Mouse (Mus musculus) liver, embryonic 11.5 days (tissue): ENCODE measurements around the gene Hint1. TPM values are rescaled to one million over a fixed set of nuclear protein-coding genes. Genes with fewer than 3 reads are reported as not detected.

Experiments
- ATAC-seq: fragments of 200-750 bp; cut with Nextera tagmentation; replicated peaks from 2 replicates; pipeline ENCODE4 v1.8.0; 2017; ENCODE audit warnings: moderate number of reproducible peaks, mild to moderate bottlenecking, moderate TSS enrichment, moderate library complexity; ENCODE audit not compliant: low FRiP score
- DNase-seq: peaks from one replicate; pipeline ENCODE4 v3.0.0-alpha.2; 2017; ENCODE audit warnings: low spot score
- H3K27ac ChIP-seq: fragments of 300-500 bp; sonication (generic); 2 replicates; pipeline ENCODE4 v1.5.1; 2014; ENCODE audit warnings: mild to moderate bottlenecking, low read depth, low read length, control low read depth
- H3K27me3 ChIP-seq: fragments of 300-500 bp; sonication (generic); replicated peaks from 2 replicates; pipeline ENCODE4 v1.6.1; 2014; ENCODE audit warnings: low read length, mixed read lengths; ENCODE audit not compliant: control insufficient read depth, insufficient read depth
- H3K36me3 ChIP-seq: fragments of 300-500 bp; sonication (generic); 2 replicates; pipeline ENCODE4 v1.6.1; 2014; ENCODE audit warnings: mild to moderate bottlenecking, low read length, moderate library complexity, mixed read lengths; ENCODE audit not compliant: control insufficient read depth, insufficient read depth
- H3K4me1 ChIP-seq: fragments of 300-500 bp; sonication (generic); replicated peaks from 2 replicates; pipeline ENCODE4 v1.6.1; 2014; ENCODE audit warnings: low read length, mixed read lengths; ENCODE audit not compliant: control insufficient read depth, insufficient read depth
- H3K4me2 ChIP-seq: fragments of 300-500 bp; sonication (generic); 2 replicates; pipeline ENCODE4 v1.6.1; 2014; ENCODE audit warnings: mild to moderate bottlenecking, control low read depth, moderate library complexity
- H3K4me3 ChIP-seq: fragments of 300-500 bp; sonication (generic); 2 replicates; pipeline ENCODE4 v1.5.1; 2014; ENCODE audit warnings: low read depth, low read length, control low read depth
- H3K9ac ChIP-seq: fragments of 300-500 bp; sonication (generic); 2 replicates; pipeline ENCODE4 v1.6.1; 2014; ENCODE audit warnings: low read depth, low read length, control low read depth
- H3K9me3 ChIP-seq: fragments of 300-500 bp; sonication (generic); 2 replicates; pipeline ENCODE4 v1.6.1; 2016; ENCODE audit warnings: low read length, inconsistent platforms, mixed read lengths; ENCODE audit not compliant: control insufficient read depth
- WGBS: fragments of 180-500 bp; shearing (Covaris S2); extraction: QIAGEN DNeasy Blood & Tissue Kit; methylation state at CpG from one replicate; pipeline ENCODE4 v1.1.7; 2014; 5-methylcytosine and 5-hydroxymethylcytosine counted together
- polyA plus RNA-seq: library from polyadenylated mRNA; unstranded; fragments of >200 nt; fragmentation: Nextera tagmentation; extraction: Ambion mirVana; gene quantifications from 2 replicates; pipeline ENCODE4 v1.2.1, GENCODE M21; 2014

Gene Hint1
- polyA plus RNA-seq, 1 experiment from 2014 or later, result 600 TPM

GRCm38 (mm10) chr11:54907259-54907658, 41.1 kb downstream of the Hint1 start:
- Histone ChIP-seq H3K4me1 (peaks cover 16% of the 10 kb centered on the region), H3K9me3 (no peaks in the 10 kb centered on the region), H3K4me2 (no peak overlapping the region), H3K27ac (no peak overlapping the region), H3K9ac (no peak overlapping the region), H3K27me3 (no peaks in the 10 kb centered on the region), H3K36me3 (peaks cover 8% of the 10 kb centered on the region; the same call in 1 of the 2 replicates), H3K4me3 (no peak overlapping the region)
- 82% methylated on average over 5 of the region's 5 CpGs for WGBS
- DNase-seq (no peak), ATAC-seq (no peak)

DNA sequence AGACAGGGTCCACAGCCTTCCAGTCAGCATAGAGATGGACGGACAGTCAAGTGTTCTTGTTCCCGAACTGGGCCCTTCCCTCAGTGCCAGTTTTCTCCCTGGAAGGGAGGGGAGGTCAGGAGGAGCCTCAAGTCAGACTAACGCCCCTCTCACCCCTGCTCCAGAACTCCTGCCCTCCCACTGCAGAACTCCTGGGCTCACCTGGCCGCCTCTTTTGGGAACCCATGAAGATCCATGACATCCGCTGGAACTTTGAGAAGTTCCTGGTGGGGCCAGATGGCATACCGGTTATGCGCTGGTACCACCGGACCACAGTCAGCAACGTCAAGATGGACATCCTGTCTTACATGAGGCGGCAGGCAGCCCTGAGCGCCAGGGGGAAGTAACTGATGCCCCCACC, 43.1 kb downstream of the Hint1 start:
- Histone ChIP-seq H3K27me3 (no peaks in the 10 kb centered on the region), H3K9ac (no peak overlapping the region), H3K36me3 (peaks cover 8% of the 10 kb centered on the region; the same call in 1 of the 2 replicates), H3K27ac (no peak overlapping the region), H3K4me2 (no peak overlapping the region), H3K9me3 (no peaks in the 10 kb centered on the region), H3K4me1 (peaks cover under 1% of the 10 kb centered on the region), H3K4me3 (no peak overlapping the region)
- DNase-seq (no peak), ATAC-seq (no peak)
- 86% methylated on average over 11 of the region's 11 CpGs for WGBS

- no peaks in the 10 kb centered on the region for H3K27me3 ChIP-seq
- DNase-seq, result no peak
- no peaks in the 10 kb centered on the region for H3K9me3 ChIP-seq
- no peak overlapping the region for H3K4me2 ChIP-seq
- H3K9ac ChIP-seq, result no peak overlapping the region
- ATAC-seq, result no peak
- H3K4me3 ChIP-seq, result no peak overlapping the region
- H3K36me3 ChIP-seq, result peaks cover 8% of the 10 kb centered on the region; the same call in 1 of the 2 replicates
- 83% methylated on average over 12 of the region's 12 CpGs for WGBS
- H3K27ac ChIP-seq, result no peak overlapping the region
- H3K4me1 ChIP-seq, result no peaks in the 10 kb centered on the region
Observed at GRCm38 (mm10) chr11:54910081-54910665, 44.0 kb downstream of the Hint1 start.

- H3K27me3 ChIP-seq, result no peaks in the 10 kb centered on the region
- no peak overlapping the region for H3K27ac ChIP-seq
- no peak overlapping the region for H3K4me2 ChIP-seq
- no peak overlapping the region for H3K9ac ChIP-seq
- H3K36me3 ChIP-seq, result peaks cover 8% of the 10 kb centered on the region; the same call in 1 of the 2 replicates
- WGBS, result 86% methylated on average over 3 of the region's 3 CpGs
- DNase-seq, result no peak
- ATAC-seq, result no peak
- no peak overlapping the region for H3K4me3 ChIP-seq
- H3K9me3 ChIP-seq, result no peaks in the 10 kb centered on the region
- H3K4me1 ChIP-seq, result no peaks in the 10 kb centered on the region
Observed at GRCm38 (mm10) chr11:54911201-54911600, 45.0 kb downstream of the Hint1 start.

- DNase-seq (no peak), ATAC-seq (no peak)
- H3K9me3 ChIP-seq, result no peaks in the 10 kb centered on the region
- H3K4me1 ChIP-seq, result no peaks in the 10 kb centered on the region
- WGBS, result 83% methylated on average over 7 of the region's 7 CpGs
- peaks cover 8% of the 10 kb centered on the region; the same call in 1 of the 2 replicates for H3K36me3 ChIP-seq
- no peak overlapping the region for H3K4me3 ChIP-seq
- H3K9ac ChIP-seq, result no peak overlapping the region
- H3K4me2 ChIP-seq, result no peak overlapping the region
- no peak overlapping the region for H3K27ac ChIP-seq
- no peaks in the 10 kb centered on the region for H3K27me3 ChIP-seq
Observed at GRCm38 (mm10) chr11:54911671-54912502, 45.7 kb downstream of the Hint1 start.

DNA sequence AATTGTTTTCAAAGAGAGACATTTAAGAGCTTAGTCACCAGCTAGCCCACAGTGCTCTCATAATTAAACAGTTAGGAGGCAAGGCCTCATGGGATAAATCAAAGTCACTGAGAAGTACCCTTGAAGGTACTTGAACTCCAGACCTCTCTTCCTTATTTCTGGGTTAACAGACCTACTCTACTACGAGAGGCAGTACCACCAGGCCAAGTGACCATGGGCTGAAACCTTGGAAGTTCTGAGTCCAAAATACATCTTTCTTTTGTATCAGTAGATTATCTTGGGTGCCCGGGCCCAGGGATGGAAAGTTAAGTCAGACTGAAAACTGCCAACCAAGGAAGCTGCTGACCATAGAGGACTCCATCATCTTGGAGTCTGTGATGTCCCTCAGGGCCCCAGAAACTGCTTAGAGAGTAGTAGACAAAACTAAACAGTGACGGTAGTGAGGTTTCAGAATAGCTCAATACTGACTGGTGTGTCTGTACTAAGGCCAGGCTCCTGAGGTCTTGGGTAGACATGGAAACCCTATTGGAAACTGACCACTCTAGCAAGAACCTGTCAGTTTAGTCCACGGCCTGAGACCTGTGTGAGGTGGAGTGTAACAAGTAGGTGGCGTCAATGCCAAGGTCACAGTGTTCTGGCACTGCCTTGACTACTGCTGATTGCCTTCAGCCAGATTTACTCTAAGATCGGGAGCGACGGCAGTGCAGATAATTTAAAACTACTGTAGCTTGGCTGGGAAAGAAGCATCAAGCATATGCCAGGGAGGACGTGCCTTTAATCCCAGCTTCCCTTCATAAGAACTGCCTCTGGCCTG, 46.5 kb downstream of the Hint1 start:
- WGBS, result 83% methylated on average over 9 of the region's 9 CpGs

DNA sequence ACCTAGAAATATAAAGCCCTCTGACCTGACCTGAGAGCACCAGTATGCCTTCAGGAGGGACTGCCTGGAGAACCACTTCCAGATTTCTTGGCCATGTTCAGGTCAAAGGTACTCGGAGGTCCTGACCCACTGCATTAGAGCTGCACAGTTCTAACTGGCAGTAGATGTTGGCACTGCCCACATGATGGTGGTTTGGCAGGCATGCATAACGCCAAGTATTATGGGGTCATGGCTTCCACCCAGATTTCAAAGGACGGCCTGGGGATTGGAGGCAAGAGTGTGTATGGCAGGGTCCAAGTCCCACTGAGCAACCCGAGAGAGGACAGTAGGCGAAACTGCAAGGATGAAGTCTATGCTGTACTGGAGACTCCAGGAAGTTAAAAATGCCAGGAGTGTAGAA, 47.7 kb downstream of the Hint1 start:
- Histone ChIP-seq H3K9me3 (no peaks in the 10 kb centered on the region), H3K4me2 (no peak overlapping the region), H3K27me3 (no peaks in the 10 kb centered on the region), H3K36me3 (peaks cover 16% of the 10 kb centered on the region), H3K9ac (no peak overlapping the region), H3K4me3 (no peak overlapping the region), H3K27ac (no peak overlapping the region), H3K4me1 (no peaks in the 10 kb centered on the region)
- no peak for ATAC-seq
- 90% methylated on average over 5 of the region's 5 CpGs for WGBS
- DNase-seq, result no peak

More for the DNA sequence above, 46.5 kb downstream of the Hint1 start:
- Histone ChIP-seq H3K4me2 (no peak overlapping the region), H3K36me3 (peaks cover 8% of the 10 kb centered on the region; the same call in 1 of the 2 replicates), H3K4me1 (no peaks in the 10 kb centered on the region), H3K9me3 (no peaks in the 10 kb centered on the region), H3K4me3 (no peak overlapping the region), H3K9ac (no peak overlapping the region), H3K27me3 (no peaks in the 10 kb centered on the region), H3K27ac (no peak overlapping the region)
- DNase-seq (no peak), ATAC-seq (no peak)

- no peak overlapping the region for H3K9ac ChIP-seq
- H3K36me3 ChIP-seq, result peaks cover 10% of the 10 kb centered on the region
- no peaks in the 10 kb centered on the region for H3K27me3 ChIP-seq
- 90% methylated on average over 7 of the region's 7 CpGs for WGBS
- DNase-seq, result no peak
- H3K4me1 ChIP-seq, result no peaks in the 10 kb centered on the region
- no peak overlapping the region for H3K4me2 ChIP-seq
- no peak overlapping the region for H3K27ac ChIP-seq
- no peak overlapping the region for H3K4me3 ChIP-seq
- no peaks in the 10 kb centered on the region for H3K9me3 ChIP-seq
- ATAC-seq, result no peak
Observed at GRCm38 (mm10) chr11:54917461-54917860, 51.3 kb downstream of the Hint1 start.
